Mouse (Mus musculus) thymus, adult 2 months (tissue): ENCODE results near the gene Epo.

ENCODE experiments used
- CTCF ChIP-seq: fragments of 200-500 bp; IDR thresholded peaks from 2 replicates; pipeline ENCODE4 v1.5.1; 2012; ENCODE audit warnings: mild to moderate bottlenecking, control low read depth, low read length, moderate library complexity, borderline replicate concordance; ENCODE audit not compliant: control insufficient read depth, poor library complexity, insufficient read depth; ENCODE audit errors: extremely low read depth
- POLR2A ChIP-seq: fragments of 200-500 bp; IDR thresholded peaks from 2 replicates; pipeline ENCODE4 v1.6.1; 2012; ENCODE audit warnings: mild to moderate bottlenecking, low read length, control low read depth, moderate library complexity; ENCODE audit not compliant: control insufficient read depth, poor library complexity, insufficient read depth; ENCODE audit errors: extremely low read depth

- TF ChIP-seq CTCF = no peak
- no peak for TF ChIP-seq POLR2A
Observed at GRCm38 (mm10) chr5:137493831-137494230, 39.2 kb downstream of the Epo start.
